Mouse (Mus musculus) midbrain, postnatal 0 days (tissue): Measurements from ENCODE around the gene Fam228b. TPM values are rescaled to one million over a fixed set of nuclear protein-coding genes. Genes with fewer than 3 reads are reported as not detected.

Experiments
- ATAC-seq: fragments of 200-750 bp; cut with Nextera tagmentation; 2 replicates; pipeline ENCODE4 v1.8.0; 2017; ENCODE audit warnings: moderate number of reproducible peaks, mild to moderate bottlenecking, moderate TSS enrichment, moderate library complexity; ENCODE audit not compliant: low FRiP score
- DNase-seq: peaks from one replicate; pipeline ENCODE4 v3.0.0-alpha.2; 2015; ENCODE audit warnings: low spot score
- H3K27ac ChIP-seq: fragments of 300-500 bp; sonication (generic); 2 replicates; pipeline ENCODE4 v1.5.1; 2014; ENCODE audit warnings: low read depth, mild to moderate bottlenecking, low read length, mixed read lengths
- H3K27me3 ChIP-seq: fragments of 300-500 bp; sonication (generic); 2 replicates; pipeline ENCODE4 v1.6.1; 2014; ENCODE audit warnings: low read length, control low read depth, mixed read lengths; ENCODE audit not compliant: insufficient read depth
- H3K36me3 ChIP-seq: fragments of 300-500 bp; sonication (generic); 2 replicates; pipeline ENCODE4 v1.6.1; 2014; ENCODE audit warnings: low read length, control low read depth, mixed read lengths; ENCODE audit not compliant: insufficient read depth
- H3K4me1 ChIP-seq: fragments of 300-500 bp; sonication (generic); 2 replicates; pipeline ENCODE4 v1.6.1; 2014; ENCODE audit warnings: mild to moderate bottlenecking, control low read depth, antibody characterized with exemption, low read length, mixed read lengths; ENCODE audit not compliant: insufficient read depth
- H3K4me2 ChIP-seq: fragments of 300-500 bp; sonication (generic); 2 replicates; pipeline ENCODE4 v1.6.1; 2014; ENCODE audit warnings: low read depth, mild to moderate bottlenecking, low read length, mixed read lengths; ENCODE audit not compliant: poor library complexity, severe bottlenecking
- H3K4me3 ChIP-seq: fragments of 300-500 bp; sonication (generic); 2 replicates; pipeline ENCODE4 v1.5.1; 2014; ENCODE audit warnings: low read depth, mild to moderate bottlenecking, low read length, moderate library complexity
- H3K9ac ChIP-seq: fragments of 300-500 bp; sonication (generic); replicated peaks from 2 replicates; pipeline ENCODE4 v1.6.1; 2014; ENCODE audit warnings: mild to moderate bottlenecking, low read length, moderate library complexity, mixed read lengths; ENCODE audit not compliant: poor library complexity, severe bottlenecking
- H3K9me3 ChIP-seq: fragments of 300-500 bp; sonication (generic); 2 replicates; pipeline ENCODE4 v1.6.1; 2016; ENCODE audit warnings: low read length, control low read depth
- CTCF ChIP-seq: IDR thresholded peaks from 2 replicates; pipeline ENCODE4 v1.5.1; 2016; ENCODE audit warnings: antibody characterized with exemption, mild to moderate bottlenecking
- WGBS: fragments of 180-500 bp; shearing (Covaris S2); extraction: QIAGEN DNeasy Blood & Tissue Kit; methylation state at CpG from one replicate; pipeline ENCODE4 v1.1.7; 2014; 5-methylcytosine and 5-hydroxymethylcytosine counted together
- polyA plus RNA-seq: library from polyadenylated mRNA; unstranded; fragments of >200 nt; fragmentation: Nextera tagmentation; extraction: Ambion mirVana; gene quantifications from 2 replicates; pipeline ENCODE4 v1.2.1, GENCODE M21; 2015
- total RNA-seq: library from RNA; depleted of rRNA; stranded (reverse); fragments of >200 nt; gene quantifications from 2 replicates; pipeline ENCODE4 v1.2.3, GENCODE M21; 2014; rRNA removed

Gene Fam228b
- total RNA-seq (5.6 and 6.5 TPM in 2 replicates), polyA plus RNA-seq (7.2 and 8.7 TPM in 2 replicates)

GRCm38 (mm10) chr12:4768492-4769332, at the start of gene Fam228b, which contains the start of gene Pfn4:
Gene Fam228b (minus strand): TSS chr12:4769267.
Gene Pfn4 (plus strand): TSS chr12:4769022.
- no peaks in the 10 kb centered on the region for H3K9me3 ChIP-seq
- H3K9ac ChIP-seq: peak within 1 kb of the TSS; percentile 85
- peak; percentile 96 for DNase-seq
- TF ChIP-seq CTCF: peak; percentile 80
- H3K4me1 ChIP-seq: no peaks in the 10 kb centered on the region
- ATAC-seq: peak; percentile 99
- H3K27me3 ChIP-seq: no peaks in the 10 kb centered on the region
- H3K27ac ChIP-seq: peak within 1 kb of the TSS; percentile 97
- H3K36me3 ChIP-seq: no peaks in the 10 kb centered on the region
- peak within 1 kb of the TSS; percentile 56 for H3K4me2 ChIP-seq
- H3K4me3 ChIP-seq: peak within 1 kb of the TSS; percentile 57
- WGBS: 1% methylated on average over 61 of the region's 61 CpGs

GRCm38 (mm10) chr12:4817361-4818101, 48.5 kb upstream of the Fam228b start, which contains the start of gene Sf3b6:
Gene Sf3b6 (plus strand): TSS chr12:4817544.
- ATAC-seq (peak; percentile 97), DNase-seq (peak; percentile 98)
- Histone ChIP-seq H3K4me2 (peak within 1 kb of the TSS; percentile 68), H3K27ac (peak within 1 kb of the TSS; percentile 81), H3K36me3 (peaks cover 13% of the 10 kb centered on the region), H3K9me3 (no peaks in the 10 kb centered on the region), H3K4me1 (peaks cover 12% of the 10 kb centered on the region), H3K27me3 (no peaks in the 10 kb centered on the region), H3K9ac (peak within 1 kb of the TSS; percentile 79), H3K4me3 (peak within 1 kb of the TSS; percentile 89)
- TF ChIP-seq CTCF: no peak
- WGBS: under 1% methylated on average over 49 of the region's 49 CpGs

- H3K4me2 ChIP-seq: peak overlapping the region; percentile 68
- H3K9ac ChIP-seq: peak overlapping the region; percentile 79
- H3K9me3 ChIP-seq: no peaks in the 10 kb centered on the region
- H3K27me3 ChIP-seq: no peaks in the 10 kb centered on the region
- H3K4me3 ChIP-seq: peak overlapping the region; percentile 89
- TF ChIP-seq CTCF: no peak
- peaks cover 12% of the 10 kb centered on the region for H3K4me1 ChIP-seq
- H3K27ac ChIP-seq: peak overlapping the region; percentile 81
- ATAC-seq (peak; percentile 83; the same call in 1 of the 2 replicates), DNase-seq (no peak)
- 6% methylated on average over 24 of the region's 24 CpGs for WGBS
- peaks cover 12% of the 10 kb centered on the region for H3K36me3 ChIP-seq
Observed at GRCm38 (mm10) chr12:4816680-4817360, 47.8 kb upstream of the Fam228b start.

GRCm38 (mm10) chr12:4813636-4814035, 44.6 kb upstream of the Fam228b start:
- Histone ChIP-seq H3K9me3 (no peaks in the 10 kb centered on the region), H3K27ac (no peak overlapping the region), H3K36me3 (no peaks in the 10 kb centered on the region), H3K4me2 (no peak overlapping the region), H3K9ac (no peak overlapping the region), H3K27me3 (no peaks in the 10 kb centered on the region), H3K4me1 (peaks cover 9% of the 10 kb centered on the region), H3K4me3 (no peak overlapping the region)
- 81% methylated on average over 4 of the region's 4 CpGs for WGBS
- DNase-seq: no peak
- TF ChIP-seq CTCF: no peak
- no peak for ATAC-seq

- H3K27me3 ChIP-seq: no peaks in the 10 kb centered on the region
- DNase-seq (no peak), ATAC-seq (no peak)
- H3K36me3 ChIP-seq: no peaks in the 10 kb centered on the region
- no peak overlapping the region for H3K9ac ChIP-seq
- no peak overlapping the region for H3K4me3 ChIP-seq
- no peak for TF ChIP-seq CTCF
- H3K4me1 ChIP-seq: peaks cover 3% of the 10 kb centered on the region; the same call in 1 of the 2 replicates
- 74% methylated on average over 3 of the region's 3 CpGs for WGBS
- no peak overlapping the region for H3K27ac ChIP-seq
- no peaks in the 10 kb centered on the region for H3K9me3 ChIP-seq
- no peak overlapping the region for H3K4me2 ChIP-seq
Observed at GRCm38 (mm10) chr12:4811705-4812104, 42.6 kb upstream of the Fam228b start.
